Mouse (Mus musculus) cerebellum, adult 2 months (tissue): ENCODE results near the gene Rspo1.

Experiments used
- CTCF ChIP-seq: fragments of 200-500 bp; IDR thresholded peaks from 2 replicates; pipeline ENCODE4 v1.5.1; 2011; ENCODE audit warnings: low read depth, mild to moderate bottlenecking, control low read depth, low read length, moderate library complexity, borderline replicate concordance; ENCODE audit not compliant: insufficient read depth
- POLR2A ChIP-seq: fragments of 200-500 bp; IDR thresholded peaks from 2 replicates; pipeline ENCODE4 v1.6.1; 2011; ENCODE audit warnings: low read length, control low read depth, borderline replicate concordance; ENCODE audit not compliant: insufficient read depth

DNA sequence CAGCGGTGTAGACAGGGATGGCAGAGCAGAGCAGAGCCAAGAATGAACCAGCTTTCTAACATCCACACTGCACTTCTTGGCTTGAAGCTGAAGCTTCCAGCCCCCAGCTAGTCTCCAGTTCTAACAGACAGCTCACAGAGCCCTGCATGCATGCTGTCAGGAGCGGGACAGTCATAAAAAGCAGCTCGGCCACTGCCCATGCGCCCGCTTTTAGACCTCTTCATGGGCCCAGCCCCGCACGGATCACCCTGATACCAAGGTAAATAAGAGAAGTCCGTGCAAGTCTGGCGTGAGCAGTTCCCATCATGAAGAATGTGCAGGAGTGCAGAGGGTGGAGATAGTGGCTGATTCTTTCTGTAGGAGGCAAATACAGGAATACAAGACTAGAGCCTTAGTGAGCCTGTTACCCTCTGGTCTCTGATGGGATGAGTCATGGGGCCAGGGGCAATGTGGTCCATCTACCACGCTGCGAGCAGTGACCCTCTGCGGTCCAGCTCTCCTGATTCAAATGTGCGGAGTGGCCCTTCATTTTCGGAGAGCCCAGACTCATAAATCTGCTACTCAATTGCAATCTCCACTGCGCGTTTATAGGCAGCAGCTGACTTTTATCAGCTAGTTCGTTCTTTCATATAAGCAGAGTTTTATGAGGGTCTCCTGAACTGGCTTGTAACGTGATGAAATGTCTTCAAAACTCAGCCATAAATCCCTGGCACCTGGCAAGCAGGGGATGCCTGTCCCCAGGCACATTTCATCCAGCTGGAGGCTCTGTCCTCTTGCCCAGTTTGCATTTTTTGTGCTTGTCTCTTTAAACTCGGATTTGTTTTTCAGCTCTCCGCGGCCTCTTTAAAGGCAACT is 35.8 kb upstream of the Rspo1 start:
- TF ChIP-seq POLR2A = no peak
- no peak for TF ChIP-seq CTCF
